Mouse (Mus musculus) myocyte (in vitro differentiated cells): ENCODE measurements around the gene Ikzf1.

Experiments used
- E2F4 ChIP-seq: IDR thresholded peaks from one replicate; pipeline ENCODE4 v1.6.1; 2011; ENCODE audit warnings: mild to moderate bottlenecking, control low read depth, moderate library complexity; ENCODE audit not compliant: insufficient read depth
- MAX ChIP-seq: IDR thresholded peaks from one replicate; pipeline ENCODE4 v1.6.1; 2011; ENCODE audit warnings: low read depth, mild to moderate bottlenecking, control low read depth
- MYOG ChIP-seq, 3 experiments: IDR thresholded peaks; one replicate each; pipeline ENCODE4 v1.6.1; 2011; ENCODE audit warnings: control low read depth in 2 of 3, low read depth in 2 of 3, mild to moderate bottlenecking in 2 of 3; ENCODE audit not compliant: insufficient read length in 2 of 3, control insufficient read depth in 1 of 3, insufficient read depth in 1 of 3
- POLR2A ChIP-seq: IDR thresholded peaks from one replicate; pipeline ENCODE4 v1.6.1; 2011; ENCODE audit warnings: low read depth, mild to moderate bottlenecking, control low read depth, moderate library complexity; ENCODE audit not compliant: insufficient read length
- POLR2AphosphoS2 ChIP-seq: IDR thresholded peaks from one replicate; pipeline ENCODE4 v1.6.1; 2011; ENCODE audit warnings: low read depth, control low read depth; ENCODE audit not compliant: insufficient read length
- SRF ChIP-seq: IDR thresholded peaks from one replicate; pipeline ENCODE4 v1.6.1; 2011; ENCODE audit warnings: low read depth; ENCODE audit not compliant: control insufficient read depth, insufficient read length
- TCF12 ChIP-seq: IDR thresholded peaks from one replicate; pipeline ENCODE4 v1.6.1; 2011; ENCODE audit warnings: mild to moderate bottlenecking, control low read depth; ENCODE audit not compliant: poor library complexity, insufficient read depth, severe bottlenecking
- USF1 ChIP-seq: IDR thresholded peaks from one replicate; pipeline ENCODE4 v1.6.1; 2011; ENCODE audit warnings: low read depth, mild to moderate bottlenecking, control low read depth, moderate library complexity

GRCm38 (mm10) chr11:11695907-11696306 is 11.1 kb downstream of the Ikzf1 start:
- TF ChIP-seq E2F4 (no peak), MAX (no peak), POLR2A (no peak), USF1 (no peak), TCF12 (no peak), SRF (no peak), POLR2AphosphoS2 (no peak), MYOG (IDR thresholded peaks at IDR 0.05; ENCODE audit: control insufficient read depth in 1 of 3, insufficient read depth in 1 of 3, insufficient read length in 2 of 3, low read depth in 2 of 3) (no peak)
